Mouse (Mus musculus) neural tube, embryonic 14.5 days (tissue): ENCODE measurements around the gene Map6d1. TPM values are rescaled to one million over a fixed set of nuclear protein-coding genes. Genes with fewer than 3 reads are reported as not detected.

Experiments used
- ATAC-seq: fragments of 200-750 bp; cut with Nextera tagmentation; 2 replicates; pipeline ENCODE4 v1.8.0; 2017; ENCODE audit warnings: low read depth, mild to moderate bottlenecking, moderate TSS enrichment, moderate library complexity
- H3K27ac ChIP-seq: fragments of 300-500 bp; sonication (generic); 2 replicates; pipeline ENCODE4 v1.5.1; 2014; ENCODE audit warnings: low read depth, mild to moderate bottlenecking, control low read depth, low read length, moderate library complexity, mixed read lengths
- H3K27me3 ChIP-seq: fragments of 300-500 bp; sonication (generic); 2 replicates; pipeline ENCODE4 v1.6.1; 2014; ENCODE audit warnings: low read length; ENCODE audit not compliant: control insufficient read depth, insufficient read depth
- H3K36me3 ChIP-seq: fragments of 300-500 bp; sonication (generic); 2 replicates; pipeline ENCODE4 v1.6.1; 2014; ENCODE audit warnings: low read length, mixed read lengths; ENCODE audit not compliant: control insufficient read depth, insufficient read depth
- H3K4me1 ChIP-seq: fragments of 300-500 bp; sonication (generic); 2 replicates; pipeline ENCODE4 v1.6.1; 2014; ENCODE audit warnings: low read length; ENCODE audit not compliant: control insufficient read depth, insufficient read depth
- H3K4me2 ChIP-seq: fragments of 300-500 bp; sonication (generic); 2 replicates; pipeline ENCODE4 v1.6.1; 2014; ENCODE audit warnings: mild to moderate bottlenecking, low read depth, low read length, control low read depth
- H3K4me3 ChIP-seq: fragments of 300-500 bp; sonication (generic); 2 replicates; pipeline ENCODE4 v1.5.1; 2014; ENCODE audit warnings: low read depth, low read length, control low read depth, mixed read lengths
- H3K9ac ChIP-seq: fragments of 300-500 bp; sonication (generic); replicated peaks from 2 replicates; pipeline ENCODE4 v1.6.1; 2014; ENCODE audit warnings: low read depth, mild to moderate bottlenecking, control low read depth, low read length, mixed read lengths
- H3K9me3 ChIP-seq: fragments of 300-500 bp; sonication (generic); 2 replicates; pipeline ENCODE4 v1.6.1; 2016; ENCODE audit warnings: low read length; ENCODE audit not compliant: control insufficient read depth
- WGBS: fragments of 180-500 bp; shearing (Covaris S2); extraction: QIAGEN DNeasy Blood & Tissue Kit; methylation state at CpG from one replicate; pipeline ENCODE4 v1.1.7; 2014; 5-methylcytosine and 5-hydroxymethylcytosine counted together
- polyA plus RNA-seq: library from polyadenylated mRNA; unstranded; fragments of >200 nt; fragmentation: Nextera tagmentation; extraction: Ambion mirVana; gene quantifications from 2 replicates; pipeline ENCODE4 v1.2.1, GENCODE M21; 2014

Gene Map6d1
- polyA plus RNA-seq, 1 experiment from 2014 or later = 9.1 TPM

- Histone ChIP-seq H3K9ac (no peak overlapping the region), H3K9me3 (no peaks in the 10 kb centered on the region), H3K4me1 (peaks cover 7% of the 10 kb centered on the region; the same call in 1 of the 2 replicates), H3K27me3 (peaks cover 3% of the 10 kb centered on the region; the same call in 1 of the 2 replicates), H3K4me2 (no peak overlapping the region), H3K27ac (no peak overlapping the region), H3K4me3 (no peak overlapping the region), H3K36me3 (0 out of 2 replicates have a peak, but pooled peaks cover 4% of the 10 kb centered on the region)
- no peak for ATAC-seq
- WGBS = 93% methylated on average over 4 of the region's 4 CpGs
These were observed 2.5 kb downstream of the Map6d1 start for GRCm38 (mm10) chr16:20238646-20239045.

DNA sequence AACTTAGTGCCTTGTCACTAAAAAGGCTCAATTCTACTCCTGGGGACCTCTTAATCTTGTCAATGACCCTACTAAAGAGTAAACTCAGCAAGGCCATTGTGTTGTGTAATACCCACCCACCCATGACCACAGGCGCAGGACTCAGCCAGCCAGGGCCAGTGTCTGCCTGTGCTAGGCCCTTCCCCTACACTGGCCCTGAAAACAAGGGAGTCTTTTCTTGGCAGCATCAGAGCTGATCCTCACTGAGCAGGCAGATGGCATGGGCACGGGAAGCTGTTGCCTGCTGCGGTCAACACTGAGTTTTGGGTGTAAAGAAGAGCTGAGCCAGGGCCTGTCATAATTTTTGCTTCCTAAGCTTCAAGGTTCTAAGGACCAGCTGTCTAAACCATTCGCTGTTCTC lies 3.7 kb downstream of the Map6d1 start:
- no peak overlapping the region for H3K4me2 ChIP-seq
- H3K4me3 ChIP-seq = no peak overlapping the region
- H3K9ac ChIP-seq = 0 out of 2 replicates have a peak overlapping the region, but pooled peaks have one; percentile 5
- H3K36me3 ChIP-seq = peaks cover 7% of the 10 kb centered on the region; the same call in 1 of the 2 replicates
- no peak for ATAC-seq
- H3K9me3 ChIP-seq = no peaks in the 10 kb centered on the region
- H3K4me1 ChIP-seq = peaks cover 7% of the 10 kb centered on the region; the same call in 1 of the 2 replicates
- 0 out of 2 replicates have a peak overlapping the region, but pooled peaks have one; percentile 12 for H3K27ac ChIP-seq
- WGBS = 48% methylated on average over 4 of the region's 4 CpGs
- peaks cover 3% of the 10 kb centered on the region; the same call in 1 of the 2 replicates for H3K27me3 ChIP-seq

DNA sequence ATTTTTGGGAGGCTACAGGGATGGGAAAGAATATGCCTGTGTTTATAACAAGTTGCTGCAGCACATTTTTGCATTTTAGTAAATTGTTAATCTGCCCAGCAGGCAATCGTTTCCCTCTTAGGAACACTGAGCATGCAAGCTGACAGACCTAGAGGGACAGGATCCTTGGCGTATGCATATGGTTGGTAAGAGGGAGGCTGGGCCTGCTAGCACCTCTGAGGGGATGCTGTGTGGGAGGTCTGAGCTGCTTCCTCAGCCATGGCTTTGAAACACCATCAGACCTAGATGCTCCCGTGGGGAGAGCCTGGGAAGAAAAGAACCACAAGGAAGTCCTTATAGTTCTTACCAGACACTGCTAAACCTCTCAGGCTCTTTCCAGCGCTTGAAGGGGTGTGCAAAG lies 6.8 kb downstream of the Map6d1 start:
- Histone ChIP-seq H3K27ac (no peak overlapping the region), H3K27me3 (no peaks in the 10 kb centered on the region), H3K9me3 (no peaks in the 10 kb centered on the region), H3K4me1 (0 out of 2 replicates have a peak, but pooled peaks cover 3% of the 10 kb centered on the region), H3K36me3 (peaks cover 20% of the 10 kb centered on the region), H3K4me2 (no peak overlapping the region), H3K4me3 (no peak overlapping the region), H3K9ac (no peak overlapping the region)
- WGBS = 57% methylated on average over 4 of the region's 4 CpGs
- no peak for ATAC-seq

DNA sequence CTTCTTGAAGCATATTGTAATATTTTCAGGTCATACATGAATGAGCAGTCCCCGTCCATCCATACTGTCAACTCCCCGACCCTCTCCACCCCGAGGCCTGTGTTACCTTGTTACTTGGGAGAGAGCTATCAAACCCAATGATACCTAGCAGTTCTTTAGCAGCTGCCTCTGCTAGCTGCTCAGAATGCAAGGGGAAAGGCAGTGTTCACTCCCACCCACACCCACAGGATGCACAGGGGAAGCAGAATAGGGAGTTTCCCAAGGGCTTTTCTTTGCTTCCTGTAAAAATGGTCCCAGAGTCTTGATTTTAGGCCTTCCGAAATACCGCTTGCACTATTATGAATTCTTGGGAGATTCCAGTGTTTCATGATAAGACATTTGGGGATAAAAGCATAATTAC lies 13.0 kb downstream of the Map6d1 start:
- H3K27me3 ChIP-seq = no peaks in the 10 kb centered on the region
- no peak overlapping the region for H3K4me2 ChIP-seq
- H3K9me3 ChIP-seq = no peaks in the 10 kb centered on the region
- no peak for ATAC-seq
- no peak overlapping the region for H3K27ac ChIP-seq
- 98% methylated on average over 5 of the region's 5 CpGs for WGBS
- no peak overlapping the region for H3K9ac ChIP-seq
- H3K4me3 ChIP-seq = no peak overlapping the region
- H3K4me1 ChIP-seq = no peaks in the 10 kb centered on the region
- H3K36me3 ChIP-seq = peaks cover 47% of the 10 kb centered on the region

DNA sequence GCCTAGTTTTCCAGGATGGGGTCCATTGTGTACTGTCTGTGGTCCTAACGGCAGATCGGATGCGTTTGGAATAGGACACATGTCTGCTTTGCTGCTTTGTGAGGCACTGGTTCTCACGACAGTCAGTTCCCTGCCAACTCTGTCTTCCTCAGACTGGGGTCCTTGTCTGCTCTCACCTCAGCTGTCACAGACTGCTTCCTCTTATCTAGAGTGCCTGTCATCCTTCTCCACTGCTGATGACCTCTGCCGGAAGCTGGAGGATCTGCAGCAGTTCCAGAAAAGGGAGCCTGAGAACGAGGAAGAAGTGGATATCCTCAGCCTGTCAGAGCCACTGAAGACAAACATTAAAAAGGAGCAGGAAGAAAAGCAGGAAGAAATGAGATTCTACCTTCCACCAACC lies 13.7 kb downstream of the Map6d1 start:
- Histone ChIP-seq H3K4me2 (no peak overlapping the region), H3K27ac (no peak overlapping the region), H3K9me3 (no peaks in the 10 kb centered on the region), H3K36me3 (peaks cover 50% of the 10 kb centered on the region), H3K4me1 (no peaks in the 10 kb centered on the region), H3K27me3 (no peaks in the 10 kb centered on the region), H3K4me3 (no peak overlapping the region), H3K9ac (no peak overlapping the region)
- 84% methylated on average over 6 of the region's 6 CpGs for WGBS
- ATAC-seq = no peak

GRCm38 (mm10) chr16:20226676-20227075 lies 14.5 kb downstream of the Map6d1 start:
- no peaks in the 10 kb centered on the region for H3K9me3 ChIP-seq
- H3K4me1 ChIP-seq = no peaks in the 10 kb centered on the region
- H3K27ac ChIP-seq = no peak overlapping the region
- H3K4me3 ChIP-seq = no peak overlapping the region
- H3K27me3 ChIP-seq = no peaks in the 10 kb centered on the region
- WGBS = 91% methylated on average over 4 of the region's 4 CpGs
- no peak overlapping the region for H3K9ac ChIP-seq
- H3K36me3 ChIP-seq = peaks cover 57% of the 10 kb centered on the region
- no peak for ATAC-seq
- no peak overlapping the region for H3K4me2 ChIP-seq

DNA sequence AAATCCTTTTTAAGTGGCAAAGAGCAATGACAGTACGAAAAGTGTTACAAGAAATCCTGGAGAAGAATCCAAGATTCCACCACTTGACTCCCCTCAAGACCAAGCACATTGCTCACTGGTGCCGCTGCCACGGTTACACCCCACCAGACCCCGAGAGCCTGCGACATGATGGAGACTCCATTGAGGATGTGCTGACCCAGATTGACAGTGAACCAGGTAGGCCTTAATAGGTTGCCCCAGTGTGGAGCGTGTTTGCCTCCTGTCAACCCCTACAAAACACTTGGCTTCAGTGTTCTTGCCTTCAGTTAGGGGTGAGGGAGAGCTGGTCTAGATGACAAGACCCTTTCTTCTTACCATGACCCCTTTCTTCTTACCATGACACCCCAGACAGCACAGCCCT lies 18.4 kb downstream of the Map6d1 start:
- no peak for ATAC-seq
- Histone ChIP-seq H3K4me3 (no peak overlapping the region), H3K36me3 (peaks cover 60% of the 10 kb centered on the region), H3K27ac (no peak overlapping the region), H3K9ac (no peak overlapping the region), H3K4me2 (no peak overlapping the region), H3K4me1 (no peaks in the 10 kb centered on the region), H3K27me3 (no peaks in the 10 kb centered on the region), H3K9me3 (no peaks in the 10 kb centered on the region)
- WGBS = 100% methylated on average over 6 of the region's 6 CpGs

DNA sequence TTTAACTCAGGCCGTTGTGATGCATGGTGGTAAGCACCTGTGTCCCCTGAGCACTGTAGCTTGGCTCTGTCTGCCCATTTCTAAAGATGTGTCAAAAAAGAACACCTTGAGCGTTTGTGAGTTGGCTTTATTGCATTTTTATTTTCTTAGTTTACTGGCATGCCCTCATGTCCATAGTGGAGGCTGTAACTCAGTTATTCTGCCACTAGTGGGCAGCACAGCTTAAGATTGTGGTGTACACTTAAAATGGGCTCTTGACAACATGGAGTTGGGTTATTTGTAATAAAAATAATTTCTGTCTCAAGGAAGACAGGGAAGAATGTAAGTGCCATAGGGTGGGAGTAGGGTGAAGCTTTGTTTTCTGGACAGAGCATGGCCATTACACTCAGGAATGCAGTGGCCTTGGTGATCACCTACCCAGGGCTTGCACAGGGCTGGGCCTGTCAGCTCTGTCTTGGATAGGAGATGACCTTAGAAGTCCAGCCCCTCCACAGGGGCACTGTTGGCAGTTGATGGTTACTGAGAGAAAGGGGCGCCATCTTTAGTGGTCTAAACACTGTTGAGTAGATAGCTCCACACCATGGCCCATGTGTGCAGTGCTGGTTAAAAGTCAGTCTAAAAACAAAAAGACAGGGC lies 27.4 kb downstream of the Map6d1 start:
- Histone ChIP-seq H3K27me3 (no peaks in the 10 kb centered on the region), H3K9ac (no peak overlapping the region), H3K36me3 (peaks cover 68% of the 10 kb centered on the region), H3K4me1 (no peaks in the 10 kb centered on the region), H3K4me3 (no peak overlapping the region), H3K9me3 (no peaks in the 10 kb centered on the region), H3K27ac (no peak overlapping the region), H3K4me2 (no peak overlapping the region)
- no peak for ATAC-seq
- WGBS = 87% methylated on average over 3 of the region's 3 CpGs

DNA sequence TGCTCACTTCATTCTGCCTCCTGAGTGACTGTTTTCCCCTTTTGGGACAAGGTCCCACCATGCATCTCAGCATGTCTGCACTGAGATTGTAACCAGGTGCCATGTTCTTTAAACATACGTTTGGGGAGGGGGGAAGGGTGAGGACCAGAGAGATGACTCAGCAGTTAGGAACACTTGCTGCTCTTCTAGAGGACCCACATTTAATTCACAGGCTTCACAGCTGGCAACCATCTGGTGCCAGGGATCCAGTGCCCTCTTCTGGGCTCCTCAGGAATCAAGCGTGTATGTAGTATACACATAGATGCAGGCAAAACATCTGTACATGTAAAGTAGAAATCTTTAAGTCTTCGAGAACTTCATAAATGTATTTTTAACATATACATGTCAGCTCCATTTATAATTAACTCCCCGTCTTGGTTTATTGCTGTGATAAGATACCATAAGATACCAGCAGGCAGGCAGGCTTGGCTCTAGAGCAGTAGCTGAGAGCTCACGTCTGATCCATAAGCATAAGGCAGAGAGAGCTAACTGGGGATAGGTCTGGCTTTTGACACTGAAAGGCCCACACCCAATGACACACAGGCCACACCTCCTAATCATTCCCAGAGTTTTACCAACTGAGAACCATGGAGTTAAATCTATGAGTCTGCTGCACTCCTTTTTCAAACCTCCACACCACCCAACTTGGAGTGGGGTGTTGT lies 41.5 kb downstream of the Map6d1 start:
- no peaks in the 10 kb centered on the region for H3K9me3 ChIP-seq
- 92% methylated on average over 5 of the region's 5 CpGs for WGBS
- ATAC-seq = no peak
- H3K4me3 ChIP-seq = no peak overlapping the region
- no peak overlapping the region for H3K4me2 ChIP-seq
- no peaks in the 10 kb centered on the region for H3K27me3 ChIP-seq
- no peak overlapping the region for H3K27ac ChIP-seq
- no peaks in the 10 kb centered on the region for H3K4me1 ChIP-seq
- no peak overlapping the region for H3K9ac ChIP-seq
- peaks cover 19% of the 10 kb centered on the region for H3K36me3 ChIP-seq
